Mouse (Mus musculus): Measurements from ENCODE around the gene Ppara.

GRCm38 (mm10) chr15:85746671-85747070, 11.9 kb downstream of the Ppara start:
- no peak for TF ChIP-seq GATA1 (IDR thresholded peaks at IDR 0.05; ENCODE audit: borderline replicate concordance, low read length)
- TF ChIP-seq FLI1 (IDR thresholded peaks at IDR 0.05; ENCODE audit: low read length), result no peak

Data from megakaryocyte, embryonic 14.5 days (primary cell).